Mouse (Mus musculus) neural tube, embryonic 13.5 days (tissue): Measurements from ENCODE around the gene Ube2m. TPM values are rescaled to one million over a fixed set of nuclear protein-coding genes. Genes with fewer than 3 reads are reported as not detected.

Source experiments
- ATAC-seq: fragments of 200-750 bp; cut with Nextera tagmentation; 2 replicates; pipeline ENCODE4 v1.8.0; 2017; ENCODE audit warnings: low read depth, mild to moderate bottlenecking, moderate TSS enrichment, moderate library complexity
- H3K27ac ChIP-seq: fragments of 300-500 bp; sonication (generic); replicated peaks from 2 replicates; pipeline ENCODE4 v1.5.1; 2015; ENCODE audit warnings: moderate library complexity, mild to moderate bottlenecking, inconsistent platforms
- H3K27me3 ChIP-seq: fragments of 300-500 bp; sonication (generic); 2 replicates; pipeline ENCODE4 v1.6.1; 2015; ENCODE audit warnings: mild to moderate bottlenecking, inconsistent platforms
- H3K36me3 ChIP-seq: fragments of 300-500 bp; sonication (generic); 2 replicates; pipeline ENCODE4 v1.6.1; 2015; ENCODE audit warnings: mild to moderate bottlenecking, inconsistent platforms
- H3K4me1 ChIP-seq: fragments of 300-500 bp; sonication (generic); replicated peaks from 2 replicates; pipeline ENCODE4 v1.6.1; 2015; ENCODE audit warnings: inconsistent platforms
- H3K4me2 ChIP-seq: fragments of 300-500 bp; sonication (generic); 2 replicates; pipeline ENCODE4 v1.6.1; 2015; ENCODE audit warnings: inconsistent platforms, mild to moderate bottlenecking, moderate library complexity
- H3K4me3 ChIP-seq: fragments of 300-500 bp; sonication (generic); 2 replicates; pipeline ENCODE4 v1.5.1; 2015; ENCODE audit warnings: mild to moderate bottlenecking, inconsistent platforms
- H3K9ac ChIP-seq: fragments of 300-500 bp; sonication (generic); 2 replicates; pipeline ENCODE4 v1.6.1; 2015; ENCODE audit warnings: moderate library complexity, mild to moderate bottlenecking, inconsistent platforms
- H3K9me3 ChIP-seq: fragments of 300-500 bp; sonication (generic); 2 replicates; pipeline ENCODE4 v1.6.1; 2016; ENCODE audit warnings: inconsistent platforms
- whole genome bisulfite sequencing: fragments of 180-500 bp; shearing (Covaris S2); methylation state at CpG from one replicate; pipeline ENCODE4 v1.1.7; 2015; 5-methylcytosine and 5-hydroxymethylcytosine counted together
- polyA plus RNA-seq: library from polyadenylated mRNA; unstranded; fragments of >200 nt; fragmentation: Nextera tagmentation; extraction: Ambion mirVana; gene quantifications from 2 replicates; pipeline ENCODE4 v1.2.1, GENCODE M21; 2015

Ube2m gene
- polyA plus RNA-seq, 1 experiment from 2014 or later, result 149 TPM

DNA sequence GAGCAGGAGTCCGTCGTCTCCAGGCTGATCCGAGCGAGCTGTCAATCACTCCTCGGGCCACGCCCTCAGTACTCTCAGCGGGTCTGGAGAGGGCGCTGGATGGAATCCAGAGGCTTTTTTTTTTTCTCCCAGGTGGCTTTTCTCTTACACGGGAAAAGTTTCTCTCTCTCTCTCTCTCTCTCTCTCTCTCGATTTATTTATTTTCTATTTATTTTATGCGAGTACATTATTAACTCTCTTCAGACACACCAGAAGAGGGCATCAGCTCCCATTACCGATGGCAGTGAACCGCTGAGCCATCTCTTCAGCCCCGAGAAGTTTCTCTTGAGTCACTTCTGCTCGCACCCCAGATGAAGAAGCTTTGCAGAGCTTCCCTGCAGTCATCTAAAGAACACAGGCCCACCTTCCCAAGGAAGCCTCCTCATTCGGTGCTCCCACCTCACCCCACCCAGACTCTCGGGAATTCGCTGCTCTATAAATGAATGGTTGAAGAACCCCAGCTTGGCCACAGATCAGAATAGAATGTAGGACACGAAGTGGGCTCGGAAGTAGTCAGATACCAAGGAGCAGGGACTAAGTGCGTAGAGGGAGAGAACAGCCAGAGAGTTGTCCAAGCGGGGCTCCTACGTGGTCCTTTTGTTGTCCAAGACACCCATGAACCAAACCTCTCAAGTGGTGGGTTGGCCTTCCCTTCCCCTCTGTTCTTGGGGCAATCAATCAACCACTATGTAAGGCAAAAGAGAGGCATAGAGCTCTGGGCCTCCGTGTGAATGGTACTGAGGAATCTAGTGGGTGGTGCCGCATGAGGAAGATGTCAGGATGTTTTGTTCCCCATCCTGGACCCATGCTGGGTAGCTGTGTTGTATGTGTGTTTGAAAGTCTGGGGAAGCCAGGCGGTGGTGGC lies 27.8 kb downstream of the Ube2m start, which contains the start of gene Zbtb45:
Gene Zbtb45 (minus strand): TSS at position 30 of the 904 bp plus-strand sequence.
- H3K27me3 ChIP-seq, result peaks cover 9% of the 10 kb centered on the region
- peaks cover 24% of the 10 kb centered on the region for H3K36me3 ChIP-seq
- peaks cover 39% of the 10 kb centered on the region for H3K4me1 ChIP-seq
- H3K9ac ChIP-seq, result peak within 1 kb of the TSS; percentile 81
- peak within 1 kb of the TSS; percentile 74 for H3K4me3 ChIP-seq
- ATAC-seq, result no peak
- no peaks in the 10 kb centered on the region for H3K9me3 ChIP-seq
- H3K4me2 ChIP-seq, result peak within 1 kb of the TSS; percentile 86
- peak within 1 kb of the TSS; percentile 96 for H3K27ac ChIP-seq
- WGBS, result 4% methylated on average over 26 of the region's 26 CpGs

DNA sequence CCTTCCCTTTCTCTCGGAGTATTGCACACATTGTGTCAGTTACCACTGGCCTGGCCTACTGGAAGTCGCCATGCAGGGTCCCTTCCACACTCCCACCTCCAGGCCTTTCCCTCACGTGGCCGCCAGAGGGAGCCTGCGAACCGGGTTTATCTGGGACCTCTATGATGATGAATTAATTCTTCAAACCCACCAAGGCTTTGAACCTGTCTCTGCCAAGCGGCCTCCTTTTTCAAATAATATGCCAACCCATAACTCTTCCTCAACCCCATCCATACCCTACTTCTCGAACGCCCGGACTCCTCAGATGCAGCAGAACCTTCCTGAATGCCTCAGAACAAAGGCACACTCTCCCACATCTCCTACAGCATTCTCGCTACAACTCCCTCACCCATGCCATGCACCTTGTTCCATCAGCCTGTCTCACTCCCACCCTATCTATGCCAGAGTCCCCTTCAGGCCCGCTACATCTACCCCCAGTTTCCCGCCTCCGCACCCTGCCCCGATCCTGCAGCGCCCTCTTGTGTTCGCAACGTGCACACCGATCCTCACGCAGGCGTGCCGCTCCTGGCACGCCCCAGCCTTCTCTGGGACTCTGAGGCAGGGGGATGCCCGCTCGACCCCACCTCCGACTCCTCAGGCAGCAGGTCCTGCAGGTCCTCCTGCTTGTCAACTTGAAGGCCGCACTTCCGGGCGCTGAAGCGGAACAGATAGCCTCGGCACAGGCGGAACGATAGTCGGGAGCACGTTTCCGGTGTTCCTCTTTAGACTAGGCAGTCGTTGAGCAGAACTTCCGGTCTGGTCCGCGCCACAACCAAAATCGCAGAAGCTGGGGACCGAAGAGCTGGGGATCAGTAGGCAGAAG lies 28.7 kb downstream of the Ube2m start:
- Histone ChIP-seq H3K36me3 (peaks cover 31% of the 10 kb centered on the region), H3K27ac (peak overlapping the region; percentile 96), H3K27me3 (peaks cover 9% of the 10 kb centered on the region), H3K4me1 (peaks cover 39% of the 10 kb centered on the region), H3K4me3 (peak overlapping the region; percentile 74), H3K4me2 (peak overlapping the region; percentile 86), H3K9me3 (no peaks in the 10 kb centered on the region), H3K9ac (peak overlapping the region; percentile 81)
- ATAC-seq, result peak; percentile 88
- WGBS, result under 1% methylated on average over 42 of the region's 42 CpGs

DNA sequence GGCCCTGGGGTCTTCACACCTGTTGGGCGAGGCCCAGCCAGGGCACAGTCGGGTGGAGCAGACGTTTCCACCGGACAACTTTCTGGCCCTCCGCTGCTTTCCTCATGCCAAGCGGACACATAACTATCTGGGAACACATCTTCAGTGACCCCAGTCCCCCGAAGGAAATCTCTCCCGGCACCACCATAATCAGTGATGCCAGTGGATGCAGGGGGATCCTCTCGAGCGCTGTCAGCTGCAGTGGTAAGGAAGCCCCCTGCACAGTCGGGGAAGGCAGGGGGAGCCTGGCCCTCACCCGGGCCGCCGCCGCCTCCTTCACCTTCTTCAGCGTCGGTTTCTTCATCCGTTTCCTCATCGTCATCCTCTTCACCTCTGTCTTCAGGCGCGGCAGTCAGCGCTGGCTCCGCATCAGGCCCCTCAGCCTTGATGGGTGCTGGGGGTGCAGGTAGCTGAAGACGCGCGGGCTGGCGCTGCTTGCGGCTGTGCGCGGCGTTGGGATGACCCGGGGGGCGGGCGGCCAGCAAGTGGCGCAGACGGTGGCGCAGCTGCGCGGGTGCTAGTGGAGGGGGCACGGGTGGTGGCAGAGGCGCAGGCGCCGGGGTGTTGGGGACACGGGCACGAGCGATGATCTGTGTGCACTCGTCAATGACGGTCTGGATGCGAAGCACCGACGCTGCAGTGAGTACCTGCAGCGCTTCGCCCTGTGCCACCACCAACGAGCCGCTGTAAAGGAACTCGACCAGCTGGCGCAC lies 30.6 kb downstream of the Ube2m start:
- Histone ChIP-seq H3K27ac (0 out of 2 replicates have a peak overlapping the region, but pooled peaks have one; percentile 33), H3K4me3 (peak overlapping the region; percentile 26), H3K4me2 (peak overlapping the region; percentile 86), H3K9me3 (no peaks in the 10 kb centered on the region), H3K36me3 (peaks cover 42% of the 10 kb centered on the region), H3K4me1 (peaks cover 39% of the 10 kb centered on the region), H3K27me3 (peaks cover 9% of the 10 kb centered on the region), H3K9ac (peak overlapping the region; percentile 81)
- no peak for ATAC-seq
- WGBS, result 30% methylated on average over 57 of the region's 57 CpGs

DNA sequence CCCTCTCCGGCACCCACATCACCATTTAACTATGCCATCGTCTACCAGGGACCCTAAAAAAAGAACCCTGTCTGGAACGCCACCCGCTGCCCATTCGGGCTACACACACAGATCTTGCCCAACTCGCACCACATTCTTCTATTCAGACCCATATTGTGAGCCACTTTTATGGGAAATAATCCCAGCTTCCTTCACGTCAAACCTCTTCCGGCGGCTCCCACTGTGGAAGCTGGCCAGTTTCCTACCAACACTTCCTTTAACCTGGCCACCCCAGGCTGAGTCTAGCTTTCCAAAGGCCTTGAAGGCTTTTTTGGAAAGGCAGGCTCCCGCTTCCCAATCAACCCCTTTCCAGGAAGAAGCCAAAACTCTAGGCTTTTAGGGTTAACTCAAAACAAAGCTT lies 31.5 kb downstream of the Ube2m start:
- Histone ChIP-seq H3K4me2 (no peak overlapping the region), H3K9ac (no peak overlapping the region), H3K4me3 (no peak overlapping the region), H3K27me3 (peaks cover 9% of the 10 kb centered on the region), H3K36me3 (peaks cover 42% of the 10 kb centered on the region), H3K9me3 (no peaks in the 10 kb centered on the region), H3K27ac (no peak overlapping the region), H3K4me1 (peaks cover 39% of the 10 kb centered on the region)
- 80% methylated on average over 10 of the region's 10 CpGs for WGBS
- ATAC-seq, result no peak

DNA sequence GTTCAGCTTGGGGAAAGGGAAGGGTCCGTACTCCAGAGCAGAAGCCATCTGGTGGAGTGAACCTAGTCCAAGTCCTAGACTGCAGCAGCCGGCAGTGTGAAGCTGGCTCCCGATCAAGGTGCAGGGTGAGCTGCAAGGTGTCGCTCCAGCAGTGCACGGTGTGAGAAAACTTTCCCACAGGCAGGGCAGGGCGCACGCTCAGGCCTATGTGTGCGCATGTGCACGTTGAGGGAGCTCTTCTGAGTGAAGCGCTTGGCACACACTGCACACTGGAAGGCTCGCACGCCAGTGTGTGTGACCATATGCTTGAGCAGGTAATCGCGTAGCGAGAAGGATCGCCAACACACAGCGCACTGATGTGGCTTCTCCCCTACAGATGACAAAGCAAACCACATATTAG lies 32.1 kb downstream of the Ube2m start:
- H3K27me3 ChIP-seq, result peaks cover 9% of the 10 kb centered on the region
- no peak overlapping the region for H3K4me3 ChIP-seq
- peaks cover 42% of the 10 kb centered on the region for H3K36me3 ChIP-seq
- ATAC-seq, result no peak
- no peaks in the 10 kb centered on the region for H3K9me3 ChIP-seq
- H3K4me1 ChIP-seq, result peaks cover 39% of the 10 kb centered on the region
- 91% methylated on average over 17 of the region's 17 CpGs for WGBS
- H3K4me2 ChIP-seq, result no peak overlapping the region
- no peak overlapping the region; the same call in 1 of the 2 replicates for H3K9ac ChIP-seq
- no peak overlapping the region for H3K27ac ChIP-seq

DNA sequence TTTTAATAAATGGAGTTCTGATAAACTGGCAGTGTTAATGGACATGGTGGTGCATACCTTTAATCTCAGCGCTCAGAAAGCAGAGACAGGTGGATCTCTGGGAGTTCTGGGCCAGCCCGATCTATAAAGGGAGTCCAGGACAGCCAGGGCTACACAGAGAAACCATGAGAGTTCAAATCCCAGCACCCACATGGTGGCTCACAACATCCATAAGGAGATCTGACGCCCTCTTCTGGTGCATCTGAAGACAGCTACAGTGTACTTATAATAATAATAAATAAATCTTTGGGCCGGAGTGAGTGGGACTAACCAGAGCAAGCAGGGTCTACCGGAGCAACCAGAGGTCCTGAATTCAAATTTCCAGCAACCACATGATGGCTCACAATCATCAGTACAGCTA lies 34.7 kb downstream of the Ube2m start:
- no peak overlapping the region for H3K9ac ChIP-seq
- WGBS, result 75% methylated on average over 5 of the region's 5 CpGs
- H3K27me3 ChIP-seq, result peaks cover 9% of the 10 kb centered on the region
- no peak overlapping the region for H3K27ac ChIP-seq
- H3K4me1 ChIP-seq, result peaks cover 24% of the 10 kb centered on the region
- ATAC-seq, result no peak
- no peak overlapping the region for H3K4me3 ChIP-seq
- H3K36me3 ChIP-seq, result peaks cover 42% of the 10 kb centered on the region
- no peak overlapping the region for H3K4me2 ChIP-seq
- H3K9me3 ChIP-seq, result no peaks in the 10 kb centered on the region

DNA sequence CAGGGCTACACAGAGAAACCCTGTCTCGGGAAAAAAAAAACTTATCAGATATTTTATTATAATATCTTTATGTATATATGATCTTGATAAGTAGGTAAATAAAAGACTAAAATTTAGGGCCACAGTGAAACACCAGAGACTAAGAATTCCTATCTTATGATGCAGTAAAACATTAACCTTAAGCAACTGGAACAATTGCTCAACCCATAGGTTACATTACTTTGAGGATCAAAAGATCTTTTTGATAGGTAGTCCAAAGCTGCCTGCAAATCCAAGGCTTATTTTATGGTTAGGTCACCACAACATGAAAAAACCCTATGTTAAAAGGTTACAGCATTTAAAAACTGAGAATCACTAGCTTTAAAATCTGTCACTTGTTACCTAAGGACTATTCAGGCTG lies 36.5 kb downstream of the Ube2m start:
- Histone ChIP-seq H3K9me3 (no peaks in the 10 kb centered on the region), H3K4me1 (peaks cover 7% of the 10 kb centered on the region; the same call in 1 of the 2 replicates), H3K4me2 (no peak overlapping the region), H3K4me3 (no peak overlapping the region), H3K36me3 (peaks cover 31% of the 10 kb centered on the region), H3K9ac (no peak overlapping the region), H3K27ac (no peak overlapping the region), H3K27me3 (no peaks in the 10 kb centered on the region)
- ATAC-seq, result no peak
- 59% methylated on average over 1 of the region's 1 CpGs for WGBS

DNA sequence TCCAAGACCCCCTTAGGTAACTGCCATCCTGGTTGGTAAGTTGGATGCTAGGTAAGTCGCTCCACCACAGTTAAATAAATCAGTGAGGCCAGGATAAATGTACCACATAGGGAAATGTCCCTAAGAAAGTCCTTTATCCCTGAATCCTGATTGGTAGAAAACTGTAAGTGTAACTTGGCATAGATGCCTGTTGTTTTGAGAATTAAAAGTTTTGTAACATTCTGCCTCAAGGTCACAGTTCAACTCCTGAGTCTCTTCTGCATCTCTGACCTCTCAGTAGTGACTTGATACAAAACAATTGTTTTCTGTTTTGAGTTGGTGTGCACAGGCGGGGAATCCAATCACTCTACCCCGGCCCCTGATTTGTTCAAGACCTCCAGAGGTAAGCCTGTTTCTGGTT lies 39.2 kb downstream of the Ube2m start, which contains the start of gene Trim28:
Gene Trim28 (plus strand): TSS at position 264 of the 400 bp plus-strand sequence.
- peaks cover 6% of the 10 kb centered on the region; the same call in 1 of the 2 replicates for H3K36me3 ChIP-seq
- no peak within 1 kb of the TSS for H3K4me3 ChIP-seq
- no peak within 1 kb of the TSS for H3K4me2 ChIP-seq
- no peaks in the 10 kb centered on the region for H3K4me1 ChIP-seq
- WGBS, result 76% methylated on average over 3 of the region's 3 CpGs
- H3K27ac ChIP-seq, result no peak within 1 kb of the TSS
- no peaks in the 10 kb centered on the region for H3K27me3 ChIP-seq
- H3K9me3 ChIP-seq, result no peaks in the 10 kb centered on the region
- H3K9ac ChIP-seq, result no peak within 1 kb of the TSS
- ATAC-seq, result no peak

DNA sequence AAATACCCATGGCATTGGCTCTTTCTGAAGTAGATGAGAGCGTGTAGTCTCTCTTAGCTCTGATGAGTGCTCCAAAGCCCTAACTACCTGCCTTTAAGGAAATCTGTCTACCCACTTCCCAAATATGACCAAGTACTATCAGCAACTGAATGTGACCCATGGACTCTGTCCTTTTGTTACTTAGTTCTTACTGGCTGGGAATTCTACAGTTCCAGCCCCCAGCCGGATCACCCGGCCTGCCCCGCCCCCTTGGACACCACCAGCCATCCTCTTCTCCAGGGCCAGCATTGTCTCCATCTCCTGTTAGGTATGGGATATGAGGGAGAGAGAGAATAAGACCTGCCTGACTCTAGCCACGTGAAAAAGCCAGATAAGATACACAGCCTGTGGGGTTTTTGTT lies 40.0 kb downstream of the Ube2m start, which contains the start of gene Slc27a5:
Gene Slc27a5 (minus strand): TSS at position 140 of the 400 bp plus-strand sequence.
- no peaks in the 10 kb centered on the region for H3K9me3 ChIP-seq
- no peaks in the 10 kb centered on the region for H3K27me3 ChIP-seq
- WGBS, result 84% methylated on average over 5 of the region's 5 CpGs
- no peaks in the 10 kb centered on the region for H3K4me1 ChIP-seq
- no peaks in the 10 kb centered on the region for H3K36me3 ChIP-seq
- no peak within 1 kb of the TSS for H3K9ac ChIP-seq
- H3K4me2 ChIP-seq, result no peak within 1 kb of the TSS
- no peak within 1 kb of the TSS for H3K27ac ChIP-seq
- ATAC-seq, result no peak
- H3K4me3 ChIP-seq, result no peak within 1 kb of the TSS

DNA sequence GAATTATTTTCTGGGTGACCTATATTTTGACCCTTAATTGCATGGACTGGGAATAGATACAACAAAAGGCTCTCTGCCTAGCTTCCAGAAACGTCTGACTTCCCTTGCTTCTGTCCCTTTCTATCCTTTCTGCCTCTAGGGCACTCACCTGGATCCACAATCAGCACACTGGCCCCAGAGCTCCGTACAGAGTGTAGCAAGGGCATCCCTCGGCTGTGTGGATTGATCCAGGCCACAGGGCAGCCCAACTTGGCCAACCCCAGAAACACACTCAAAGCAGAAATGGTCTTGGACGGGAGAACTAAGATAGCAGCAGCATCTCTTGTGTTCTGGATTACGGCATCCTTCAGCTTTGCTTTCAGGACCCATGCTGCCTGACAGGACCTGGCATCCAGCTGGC lies 40.8 kb downstream of the Ube2m start:
- H3K4me2 ChIP-seq, result no peak overlapping the region

DNA sequence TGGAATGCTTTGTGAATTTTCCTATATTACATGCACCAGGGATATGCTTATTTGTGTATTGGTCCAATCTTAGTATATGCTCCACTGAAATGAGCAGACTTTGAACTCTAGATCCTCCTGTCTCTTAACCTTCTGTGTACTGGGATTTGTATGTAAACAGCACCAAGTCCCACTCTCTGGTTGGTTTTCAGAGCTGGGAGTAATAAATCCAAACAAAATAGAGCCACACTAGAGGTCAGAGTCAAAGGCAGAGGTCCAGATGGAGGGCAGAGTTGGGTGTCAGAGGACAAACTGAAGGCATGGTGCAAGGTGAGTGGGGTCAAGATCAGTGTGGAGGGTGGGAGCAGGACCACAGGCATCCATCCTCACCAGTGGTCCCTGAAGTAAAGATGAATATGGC lies 42.2 kb downstream of the Ube2m start:
- Histone ChIP-seq H3K9ac (no peak overlapping the region), H3K36me3 (no peaks in the 10 kb centered on the region), H3K9me3 (no peaks in the 10 kb centered on the region), H3K4me3 (no peak overlapping the region), H3K4me1 (no peaks in the 10 kb centered on the region), H3K27ac (no peak overlapping the region), H3K4me2 (no peak overlapping the region), H3K27me3 (no peaks in the 10 kb centered on the region; the same call in 1 of the 2 replicates)
- ATAC-seq, result no peak

More for the DNA sequence above, 40.8 kb downstream of the Ube2m start:
- WGBS, result 68% methylated on average over 5 of the region's 5 CpGs
- no peak for ATAC-seq
- Histone ChIP-seq H3K9ac (no peak overlapping the region), H3K9me3 (no peaks in the 10 kb centered on the region), H3K4me1 (no peaks in the 10 kb centered on the region), H3K27me3 (no peaks in the 10 kb centered on the region; the same call in 1 of the 2 replicates), H3K36me3 (no peaks in the 10 kb centered on the region), H3K4me3 (no peak overlapping the region), H3K27ac (no peak overlapping the region)
